Mouse (Mus musculus) erythroid progenitor cell, adult 5-6 weeks (primary cell): ENCODE data around the gene Adgrg3. TPM values are rescaled to one million over a fixed set of nuclear protein-coding genes. Genes with fewer than 3 reads are reported as not detected.

Source experiments
- ATAC-seq: replicated peaks from 2 replicates; pipeline ENCODE4 v1.8.0; 2016; ENCODE audit warnings: moderate number of reproducible peaks, mild to moderate bottlenecking, moderate TSS enrichment, inconsistent platforms; ENCODE audit not compliant: poor library complexity, low FRiP score, severe bottlenecking
- total RNA-seq, 2 experiments: library from RNA; stranded (forward) in 1 of 2; stranded (reverse) in 1 of 2; fragments of 150-400 nt in 1 of 2; fragments of 186-747, 209-891 nt in 1 of 2; gene quantifications; 2 replicates each; pipeline versions ENCODE4 v1.2.3 to v1.2.4; 2015 to 2017; ENCODE audit warnings: low replicate concordance in 2 of 2

The Adgrg3 gene
- total RNA-seq (2015; ENCODE audit: low replicate concordance) (10.1 and 12.2 TPM in 2 replicates), total RNA-seq (2017; ENCODE audit: low replicate concordance) (3.5 and 10.3 TPM in 2 replicates)

DNA sequence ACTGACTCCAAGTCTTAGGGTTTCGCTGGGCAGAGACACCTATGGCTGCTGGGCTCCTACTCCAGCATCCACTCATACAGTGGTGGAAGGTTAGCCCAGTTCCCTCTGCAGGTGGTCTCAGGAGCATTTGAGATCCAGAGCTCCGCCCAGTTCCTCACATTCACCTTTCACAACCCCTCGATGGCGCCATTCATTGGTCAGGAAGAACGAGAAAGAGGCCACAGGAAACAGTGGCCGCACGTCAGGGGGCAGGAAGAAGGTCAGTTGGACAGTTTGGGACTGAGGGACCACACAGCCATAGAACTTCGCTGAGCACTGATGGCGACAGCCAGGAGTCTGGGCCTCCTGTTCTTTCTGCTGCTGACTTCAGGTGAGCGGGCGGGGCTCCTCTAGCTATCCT is at the start of gene Adgrg3:
Adgrg3 (plus strand) TSS at position 242 of the 400 bp plus-strand sequence.
- ATAC-seq: no peak

DNA sequence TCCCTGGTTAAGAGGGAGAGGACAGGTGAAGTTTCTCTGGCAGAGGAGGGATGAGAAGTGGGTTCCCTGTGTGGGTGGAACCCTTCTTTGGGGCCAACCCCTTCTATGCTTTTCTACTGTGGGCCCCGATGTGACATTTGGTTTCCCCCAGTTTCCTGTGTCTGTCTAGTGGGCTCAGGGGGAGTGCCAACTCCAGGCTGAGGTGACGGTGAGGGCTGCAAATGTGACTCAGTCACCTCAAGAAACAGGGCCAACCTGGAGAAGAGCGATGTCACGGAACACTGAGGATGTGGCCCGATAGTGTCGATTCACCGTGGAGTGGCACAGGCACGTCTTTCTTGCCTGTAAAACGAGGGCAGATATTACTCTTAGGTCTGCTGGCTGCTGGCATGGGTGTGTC is 44.2 kb upstream of the Adgrg3 start:
- no peak for ATAC-seq

DNA sequence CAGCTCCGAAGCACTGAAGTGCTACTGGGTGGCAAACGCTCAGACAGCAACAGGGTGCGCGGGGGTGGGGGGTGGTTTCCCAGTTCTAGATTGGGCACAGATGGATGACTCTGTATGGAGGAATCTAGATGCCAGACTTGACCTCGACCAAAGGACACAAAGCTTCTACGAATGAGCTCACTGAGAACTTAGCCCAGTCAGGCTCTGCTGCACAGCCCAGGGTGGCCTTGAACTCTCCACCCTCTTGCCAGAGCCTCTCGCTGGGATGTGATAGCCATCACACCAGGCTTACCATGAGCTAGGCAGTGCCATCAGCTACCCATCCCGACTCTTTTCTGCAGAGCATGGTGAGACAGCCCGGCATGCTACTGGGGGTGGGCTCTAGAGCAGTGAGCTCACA is 43.7 kb upstream of the Adgrg3 start:
- no peak for ATAC-seq

DNA sequence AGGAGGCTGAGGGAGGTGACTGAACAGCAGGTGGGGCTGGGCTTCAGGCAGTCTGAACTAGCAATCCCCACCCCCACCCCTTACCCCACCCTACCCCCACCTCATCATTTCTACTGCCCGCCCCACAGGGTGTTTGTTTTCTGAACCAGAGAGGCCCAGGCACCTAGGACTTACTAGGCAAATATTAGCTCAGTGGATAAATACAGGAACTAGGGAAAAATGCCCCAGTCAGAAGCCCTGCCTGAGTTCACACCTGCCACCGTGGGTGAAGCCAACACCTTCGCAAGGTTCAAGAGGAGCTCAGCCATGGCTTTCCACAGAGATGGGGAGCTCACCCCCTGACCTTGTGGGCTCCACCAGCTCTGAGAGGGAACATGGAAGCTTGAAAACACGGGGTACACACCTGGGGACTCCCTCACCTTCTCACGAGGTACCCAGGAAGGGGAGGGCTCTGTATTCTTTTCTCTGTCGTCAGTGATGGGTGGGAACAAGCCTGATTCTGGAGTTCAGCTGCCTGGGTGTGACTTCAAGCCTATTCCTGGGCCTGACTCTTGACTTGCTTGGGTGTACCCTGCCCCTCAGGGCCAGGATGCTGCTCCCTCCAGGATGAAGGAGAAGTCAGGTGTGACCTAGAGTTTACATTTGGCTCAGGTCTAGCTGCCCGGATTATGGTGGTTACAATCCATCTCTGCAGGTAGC is 42.9 kb upstream of the Adgrg3 start, which contains the start of gene Adgrg1:
Adgrg1 (plus strand) TSS at position 285 of the 699 bp plus-strand sequence.
- no peak for ATAC-seq

DNA sequence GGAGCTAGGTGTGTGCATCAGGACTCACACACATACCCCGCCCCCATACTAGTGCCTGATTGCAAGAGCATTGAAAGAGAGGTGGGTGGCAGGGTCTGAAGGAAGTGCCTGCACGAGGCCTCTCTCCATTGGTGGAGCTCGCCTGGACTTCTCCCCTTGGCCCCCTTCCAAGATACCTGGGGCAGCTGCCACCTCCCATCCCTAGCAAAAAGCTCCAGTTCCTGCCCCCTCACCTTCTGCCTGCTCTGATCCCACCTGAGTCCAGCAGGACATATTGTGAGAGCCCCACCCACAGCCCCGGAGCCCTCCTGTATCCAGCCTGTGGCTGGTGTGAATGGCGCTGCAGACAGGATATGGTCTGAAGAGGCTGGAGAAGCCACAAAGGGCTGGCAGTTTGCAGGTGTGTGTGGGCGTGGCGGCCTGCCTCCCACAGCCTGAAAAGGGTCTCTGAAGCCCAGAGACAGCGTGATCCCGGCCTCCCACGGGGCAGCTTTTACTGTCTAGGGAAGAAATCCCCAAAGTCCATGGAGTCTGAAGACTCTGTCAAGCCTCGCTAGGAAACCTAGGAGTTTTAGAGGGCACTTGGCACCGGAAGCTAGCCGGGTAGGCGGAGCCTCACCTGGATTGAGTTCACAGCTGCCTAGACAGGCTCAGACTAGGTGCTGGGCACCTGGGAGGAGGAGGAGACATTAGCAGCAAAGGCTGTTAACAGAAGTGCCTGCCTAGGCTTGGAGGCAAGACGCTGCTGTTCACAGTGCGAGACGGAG is 40.7 kb upstream of the Adgrg3 start:
- ATAC-seq: no peak

DNA sequence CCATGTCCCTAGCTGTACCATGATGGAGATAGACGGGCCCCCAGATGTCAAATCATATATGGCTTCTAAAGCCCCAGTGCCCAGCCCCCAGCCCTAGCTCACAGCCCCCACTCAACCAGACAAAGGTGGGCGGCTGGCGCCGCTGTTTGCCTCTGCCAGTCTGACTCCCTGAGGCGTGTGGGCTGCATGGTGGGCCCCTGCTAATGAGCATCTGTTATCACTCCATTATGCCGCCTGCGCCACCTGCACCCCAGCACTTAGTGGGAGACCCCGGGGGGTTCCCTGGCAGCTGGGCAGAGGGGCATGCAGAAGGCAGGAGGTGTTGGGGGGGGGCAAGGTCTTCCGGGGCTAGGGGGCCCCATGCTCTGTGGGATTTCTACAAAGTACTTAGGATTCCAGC is 39.4 kb upstream of the Adgrg3 start:
- ATAC-seq: no peak

DNA sequence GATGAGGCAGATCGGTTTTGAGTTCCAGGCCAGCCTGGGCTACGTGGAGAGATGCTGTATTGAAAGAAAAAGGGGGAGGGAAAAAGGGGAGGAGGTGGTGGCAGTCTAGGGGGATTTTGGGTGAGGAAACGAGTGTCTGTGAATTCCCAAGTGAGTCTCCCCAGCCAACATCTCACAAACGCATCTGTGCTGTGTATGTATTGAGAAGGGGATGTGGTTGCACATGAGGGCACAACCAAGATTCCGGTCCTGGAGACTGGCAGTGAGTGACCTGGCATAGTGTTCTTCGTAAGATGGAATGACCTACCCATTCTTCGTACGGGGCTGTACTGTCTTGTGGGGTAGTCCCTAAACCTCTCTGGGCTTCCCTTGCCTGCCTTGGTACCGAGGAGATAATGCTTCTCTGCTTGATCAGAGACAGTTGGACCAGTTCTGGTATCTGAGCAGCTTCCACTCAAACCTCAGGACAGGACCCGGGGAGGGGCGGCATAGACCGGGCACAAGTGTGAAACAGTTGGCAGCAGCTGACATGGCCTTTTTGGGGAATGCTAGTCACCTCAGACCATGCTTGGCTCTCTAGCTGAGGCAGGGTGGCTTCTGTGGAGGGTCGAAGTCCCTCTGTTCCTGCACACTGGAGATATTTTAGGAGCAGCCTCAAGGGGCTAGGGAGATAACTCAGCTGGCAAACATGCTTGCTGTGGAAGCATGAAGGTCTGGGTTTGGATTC is 38.7 kb upstream of the Adgrg3 start:
- ATAC-seq: no peak

DNA sequence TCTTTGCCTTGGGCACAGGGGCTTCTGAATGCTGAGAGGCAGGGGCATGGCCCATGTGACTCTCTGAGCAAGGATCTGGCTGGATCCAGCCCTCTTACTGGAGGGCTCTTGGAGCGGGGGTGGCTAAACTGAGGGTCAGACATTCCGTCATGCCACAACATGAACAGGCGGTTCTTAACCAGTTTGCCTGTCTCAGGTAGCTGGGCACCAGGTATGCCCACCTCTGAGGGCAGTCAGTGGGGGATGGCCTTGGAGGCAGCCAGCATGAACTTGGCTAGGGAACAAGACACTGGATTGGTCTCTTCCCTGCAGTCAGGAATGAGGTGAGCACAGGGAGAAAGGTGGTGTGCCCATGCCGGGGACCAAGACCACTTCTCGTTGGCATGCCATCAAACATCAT is 37.3 kb upstream of the Adgrg3 start:
- no peak for ATAC-seq

DNA sequence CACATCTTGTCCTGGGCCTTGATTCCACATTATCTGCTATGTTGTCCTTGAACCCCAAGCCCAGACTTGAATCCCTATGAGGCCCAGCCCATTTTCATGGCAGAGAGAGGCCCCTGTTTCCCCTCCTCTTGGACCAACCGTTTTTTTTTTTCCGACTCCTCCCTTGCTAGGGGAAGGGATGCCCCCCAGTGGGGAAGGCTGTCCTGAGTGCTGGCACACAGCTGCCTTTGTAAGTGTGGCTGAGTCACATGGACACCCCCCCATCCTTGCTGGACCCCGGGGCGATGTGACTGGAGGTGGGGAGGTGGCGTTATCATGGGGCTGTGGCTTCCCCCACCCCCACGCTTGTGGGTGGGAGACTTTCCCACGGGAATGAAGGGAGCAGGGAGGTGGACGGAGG is 36.5 kb upstream of the Adgrg3 start:
- ATAC-seq: no peak

DNA sequence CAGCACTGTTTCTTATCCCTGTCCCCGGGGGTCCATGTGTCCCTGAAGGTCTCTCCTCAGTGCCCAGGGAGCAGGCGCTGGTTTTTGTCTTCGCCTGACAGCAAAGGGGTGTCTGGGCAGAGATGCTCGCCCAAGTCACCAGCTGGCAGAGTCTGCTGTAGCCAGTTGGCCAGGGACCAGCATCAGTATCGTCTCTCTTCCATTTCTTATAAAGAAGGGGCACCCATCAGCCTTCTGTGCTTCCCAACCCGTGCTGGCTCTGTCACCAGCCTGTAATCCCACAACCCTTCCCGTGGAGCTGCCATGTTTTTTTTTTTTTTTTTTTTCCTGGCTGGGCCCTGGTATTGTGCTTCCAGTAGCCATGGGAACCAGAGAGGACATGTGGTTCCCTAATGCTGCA is 35.6 kb upstream of the Adgrg3 start:
- no peak for ATAC-seq

DNA sequence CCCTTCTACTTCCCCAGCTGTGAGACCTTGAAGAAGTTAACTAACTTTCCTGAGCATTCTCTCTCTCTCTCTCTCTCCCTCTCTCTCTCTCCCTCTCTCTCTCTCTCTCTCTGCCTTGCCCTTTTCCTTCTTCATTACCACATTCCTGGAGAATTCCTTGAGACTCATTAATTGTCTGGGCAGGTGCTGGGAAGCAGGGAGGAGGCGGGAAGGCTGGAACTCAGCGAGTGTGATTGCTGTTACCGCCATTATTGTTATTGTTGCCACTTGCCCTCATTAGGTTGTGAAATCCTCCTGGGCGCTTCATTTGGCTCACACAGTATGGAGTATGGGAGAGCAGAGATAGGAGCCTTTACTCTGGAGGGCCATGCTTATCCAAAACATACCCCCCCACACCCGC is 34.3 kb upstream of the Adgrg3 start:
- ATAC-seq: no peak

DNA sequence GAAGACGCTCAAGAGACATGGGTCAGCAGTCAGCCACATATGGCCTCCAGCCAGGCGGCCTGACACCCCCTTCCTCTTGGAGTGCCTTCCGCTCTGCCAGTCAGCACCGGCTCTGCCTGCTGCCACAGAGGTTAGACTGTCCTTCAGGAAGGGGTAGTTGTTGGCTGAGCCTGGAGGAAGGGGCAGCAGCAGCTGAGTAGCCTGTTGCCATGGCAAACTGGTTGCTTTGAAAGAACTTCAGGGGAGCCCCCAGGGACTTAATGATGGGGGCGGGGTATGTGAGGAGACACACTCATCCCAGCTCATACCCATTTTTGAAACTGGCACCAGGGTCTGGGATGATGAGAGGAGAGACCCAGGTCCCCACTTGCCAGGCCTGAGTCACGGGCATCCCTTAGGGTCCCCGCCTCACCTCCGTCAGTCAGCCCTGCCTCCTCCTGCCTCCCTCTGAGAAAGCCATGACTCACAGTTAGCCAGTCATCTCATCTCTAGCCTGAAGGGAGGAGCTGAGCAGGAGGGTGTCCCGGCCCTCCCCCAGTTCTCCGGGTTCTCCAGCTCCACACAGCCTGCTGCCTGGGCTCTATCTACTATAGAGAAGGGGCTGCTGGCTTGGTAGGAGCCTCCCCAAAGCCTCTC is 33.5 kb upstream of the Adgrg3 start:
- ATAC-seq: peak; percentile 79

DNA sequence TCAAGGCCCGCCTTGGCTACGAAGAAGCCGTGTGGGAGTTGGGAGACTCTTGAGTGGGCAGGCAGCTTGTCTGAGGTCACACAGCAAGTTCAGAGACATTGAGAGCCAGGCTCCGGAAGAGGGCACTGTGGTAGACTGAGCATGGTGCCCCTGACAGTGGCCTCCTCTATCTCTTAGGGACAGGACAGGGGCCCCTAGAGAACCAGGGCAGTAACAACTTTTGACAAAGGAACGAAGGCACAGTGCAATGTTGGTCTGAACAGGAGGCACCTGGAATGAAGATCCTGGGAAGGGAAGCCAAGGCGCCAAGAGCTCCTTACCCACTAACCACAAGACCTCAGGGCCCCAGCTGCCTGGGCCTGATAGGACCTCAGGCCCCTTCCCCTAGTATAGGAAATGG is 32.5 kb upstream of the Adgrg3 start:
- peak; percentile 74 for ATAC-seq

DNA sequence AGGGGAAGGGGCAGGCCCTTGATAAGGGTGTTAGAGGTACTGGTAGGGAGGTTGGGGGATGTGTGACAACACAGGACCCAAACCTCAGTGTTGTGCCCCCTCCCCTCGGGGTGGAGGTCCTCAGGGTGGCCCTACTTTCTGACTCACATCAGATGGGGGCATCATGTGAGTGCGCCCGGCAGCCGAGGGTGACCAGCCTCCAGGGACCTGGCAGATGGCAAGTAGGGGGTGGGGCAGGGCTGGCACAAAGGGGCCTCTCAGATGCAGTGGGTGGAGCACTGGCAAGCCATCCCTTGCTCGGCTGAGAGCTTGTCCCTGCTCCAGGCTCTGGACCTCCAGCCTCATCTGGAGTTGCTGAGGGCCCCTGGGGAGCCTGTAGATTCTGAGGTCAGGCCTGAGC is 30.8 kb upstream of the Adgrg3 start:
- peak; percentile 48 for ATAC-seq

DNA sequence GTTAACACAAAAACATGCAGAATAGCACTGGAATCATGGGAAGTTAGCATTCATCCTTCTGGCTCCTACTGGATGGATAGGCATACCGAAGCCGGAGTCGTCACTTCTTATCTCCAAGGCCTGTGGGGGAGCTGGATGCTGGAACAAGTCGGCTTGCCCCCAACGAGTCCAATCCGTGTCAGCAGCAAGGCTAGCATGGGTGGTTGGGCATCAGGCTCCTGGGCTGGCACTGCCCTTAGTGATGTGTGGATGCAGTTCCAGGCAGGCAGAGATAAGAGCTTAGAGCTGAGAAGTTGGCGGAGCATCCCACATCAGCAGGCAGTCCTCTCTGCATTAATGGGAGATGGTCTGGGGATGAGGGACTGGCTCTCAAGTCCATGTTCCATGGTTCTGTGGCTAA is 29.9 kb upstream of the Adgrg3 start:
- ATAC-seq: no peak

DNA sequence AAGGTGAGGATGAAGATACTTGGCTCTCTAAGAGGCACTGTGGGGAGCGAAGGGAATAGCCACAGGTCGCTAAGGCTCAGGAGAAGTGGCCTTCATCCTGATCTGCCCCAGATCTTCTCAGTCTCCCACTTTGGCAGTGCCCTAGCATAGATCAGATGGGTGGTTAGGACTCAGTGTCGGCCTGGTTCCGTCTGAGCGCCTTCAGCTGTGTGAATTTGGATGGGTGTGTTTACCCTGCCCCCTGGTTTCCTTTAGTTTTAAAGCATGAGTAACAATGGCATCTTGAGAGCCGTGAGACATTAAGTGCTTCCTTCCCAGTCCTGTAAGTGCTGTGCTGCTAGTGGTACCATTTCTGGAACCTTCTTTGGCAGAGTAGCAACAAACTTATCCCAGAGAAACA is 28.9 kb upstream of the Adgrg3 start:
- ATAC-seq: no peak

DNA sequence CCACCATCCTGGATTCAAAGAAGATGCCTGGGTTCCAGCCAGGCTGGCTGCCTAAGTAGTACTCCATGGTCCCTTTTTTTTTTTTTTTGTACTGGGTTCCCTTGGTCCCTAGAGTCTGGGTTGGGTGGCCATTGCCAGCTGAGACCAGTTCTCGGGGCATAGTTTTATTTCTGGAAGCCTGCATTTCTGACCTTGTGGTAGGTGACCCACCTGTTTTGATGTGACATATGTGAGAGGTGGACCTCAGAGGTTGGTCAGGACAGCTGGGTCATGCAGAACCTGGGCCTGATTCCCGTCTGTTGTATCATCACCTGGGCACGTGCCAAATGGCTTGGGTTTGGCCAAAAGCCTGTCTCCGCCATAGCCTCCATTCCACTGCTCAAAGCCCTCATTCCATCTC is 27.8 kb upstream of the Adgrg3 start:
- ATAC-seq: no peak

DNA sequence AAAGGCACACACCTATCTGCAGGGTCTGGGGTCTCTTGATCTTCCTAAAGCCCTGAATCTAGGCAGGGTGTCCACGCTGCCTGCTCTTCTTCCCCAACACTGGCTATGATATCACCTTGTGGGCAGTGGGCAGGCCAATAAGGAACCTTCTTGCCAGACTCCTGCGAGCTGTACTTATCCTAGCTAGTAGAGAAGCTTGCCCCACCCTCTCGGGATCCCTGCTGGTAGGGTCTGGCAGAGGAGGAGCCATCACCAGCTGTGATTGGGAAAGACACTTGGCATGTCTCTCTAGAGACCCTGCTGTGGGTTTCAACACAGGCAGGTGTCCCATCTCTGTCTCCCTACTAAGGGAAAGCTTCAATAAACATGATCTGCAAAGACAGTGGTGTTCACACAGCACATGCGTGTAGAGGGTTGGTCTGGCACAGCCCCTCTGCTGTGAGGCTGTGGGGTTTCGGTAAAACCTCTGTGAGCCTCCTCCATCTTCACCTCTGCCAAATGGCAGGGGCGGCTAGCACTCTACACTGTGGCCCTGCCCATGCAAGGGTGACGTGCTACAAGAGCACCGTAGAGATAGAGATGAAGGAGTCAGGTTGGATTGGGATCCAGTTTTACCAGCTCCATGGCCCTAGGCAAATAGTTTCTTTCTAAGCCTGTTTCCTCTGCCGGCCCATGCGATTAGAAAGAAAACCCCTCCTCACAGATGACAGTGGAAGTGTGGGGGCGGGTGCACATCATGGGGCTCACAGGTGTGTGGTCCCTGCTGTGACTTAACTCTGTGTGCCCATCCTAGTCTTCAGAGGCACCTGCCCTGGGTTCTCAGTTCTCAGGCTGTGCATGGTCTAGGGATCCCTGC is 26.7 kb upstream of the Adgrg3 start:
- ATAC-seq: no peak

DNA sequence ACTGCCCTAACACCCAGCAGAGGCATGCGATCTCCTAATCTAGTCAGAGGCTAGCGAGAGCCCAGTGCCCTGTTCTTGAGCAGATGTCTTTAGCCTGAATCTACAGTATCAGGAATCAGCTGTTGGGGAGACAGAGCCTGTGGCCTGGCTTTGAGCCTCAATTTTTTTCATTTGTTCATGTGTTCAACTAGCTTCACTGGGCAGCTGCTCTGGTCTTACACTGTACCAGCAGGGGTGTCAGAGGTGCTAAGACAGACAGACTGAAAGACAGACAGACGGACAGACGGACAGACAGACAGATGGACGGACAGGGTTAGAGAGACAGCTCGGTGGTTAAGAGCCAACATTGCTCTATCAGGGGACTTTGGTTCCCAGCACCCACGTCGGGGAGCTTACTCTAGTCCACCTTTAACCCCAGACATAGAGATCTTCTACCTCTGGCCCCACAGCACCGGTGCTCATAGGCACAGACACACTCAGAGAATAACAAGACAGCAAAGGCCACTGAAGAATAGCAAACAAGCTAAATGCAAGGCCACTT is 26.0 kb upstream of the Adgrg3 start:
- ATAC-seq: no peak
